Comparison of ENCODE assay signal across 9 mouse cellular contexts in the genomic region with DNA sequence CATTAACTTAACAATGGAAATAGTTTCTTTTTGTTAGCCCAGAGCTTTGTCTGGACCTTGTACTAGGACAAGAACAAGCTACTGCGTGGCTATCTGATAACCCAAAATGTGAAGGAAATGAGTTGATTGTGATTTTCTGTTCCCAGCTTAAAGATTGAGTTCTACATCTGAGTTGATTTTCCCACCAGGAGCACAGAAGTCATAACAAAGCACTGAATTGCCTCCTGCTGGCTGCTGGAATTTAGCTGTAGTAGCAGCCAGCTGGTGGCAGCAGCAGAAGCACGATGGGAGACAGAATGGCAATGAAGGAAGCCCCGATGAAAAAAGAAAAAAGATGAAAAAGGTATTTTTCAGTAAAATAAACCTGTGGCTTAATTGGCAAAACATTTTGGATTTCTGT. TPM values are rescaled to one million over a fixed set of nuclear protein-coding genes. Genes with fewer than 3 reads are reported as not detected.
DNase-seq lines count a peak whose midpoint lies in the region; ATAC-seq and TF ChIP-seq lines count a peak whose summit lies in the region.
"Had no signal": no experiment of that assay in that cellular context is flagged by ENCODE, and none has a peak within 500 bp of the region (broad histone marks: within the 10 kb centered on the region; RNA-seq: fewer than 3 reads in every experiment).

No protein-coding gene starts in this region.

- H3K4me1 ChIP-seq in kidney, embryonic 15.5 days, result no peaks in the 10 kb centered on the region
- H3K4me1 ChIP-seq in MEL (ENCODE audit: control insufficient read depth in 1 of 2, insufficient read depth in 2 of 2, low read length in 2 of 2), result peaks cover 7 to 9% of the 10 kb centered on the region in 2 experiments
- no peaks in the 10 kb centered on the region for H3K4me1 ChIP-seq in small intestine, adult 2 months (ENCODE audit: control insufficient read depth, insufficient read depth, insufficient read length, low read length)
- H3K4me1 ChIP-seq: embryonic facial prominence, embryonic 15.5 days; limb, embryonic 15.5 days had no signal

- no peak for ATAC-seq in kidney, embryonic 15.5 days (replicated peaks; ENCODE audit: low FRiP score)

- DNase-seq in kidney, adult 18-20 months, result peak; percentile 14
- DNase-seq in MEL (ENCODE audit: low read depth, low spot score), result peak; percentile 18
- DNase-seq in brain, embryonic 14.5 days (ENCODE audit: low read depth), result peak; percentile 85
- DNase-seq in kidney, postnatal 14 days, result peak; percentile 33
- no peak for DNase-seq in T-cell, adult 2 months (ENCODE audit: low spot score)

- TF ChIP-seq POLR2A in MEL (IDR thresholded peaks at IDR 0.05; ENCODE audit: control insufficient read depth in 1 of 2, insufficient read depth in 1 of 2, low read depth in 1 of 2, low read length in 2 of 2, poor library complexity in 1 of 2), result no peak
- no peak for TF ChIP-seq POLR2A in brain, embryonic 14.5 days (IDR thresholded peaks at IDR 0.05; ENCODE audit: borderline replicate concordance, extremely low read depth, insufficient read depth, insufficient read length, poor library complexity, severe bottlenecking)
- no peak for TF ChIP-seq POLR2A in small intestine, adult 2 months (IDR thresholded peaks at IDR 0.05; ENCODE audit: low read depth, low read length)

- no peaks in the 10 kb centered on the region for H3K36me3 ChIP-seq in kidney, embryonic 15.5 days
- peaks cover 0 to 16% of the 10 kb centered on the region in 2 experiments; a peak in 2 of 4 replicates for H3K36me3 ChIP-seq in MEL (ENCODE audit: control insufficient read depth in 1 of 2, insufficient read depth in 2 of 2, low read length in 2 of 2)
- H3K36me3 ChIP-seq in small intestine, adult 2 months (ENCODE audit: control insufficient read depth, insufficient read depth, low read length), result no peaks in the 10 kb centered on the region
- H3K36me3 ChIP-seq: embryonic facial prominence, embryonic 15.5 days; limb, embryonic 15.5 days had no signal

- no peak overlapping the region for H3K4me3 ChIP-seq in kidney, embryonic 15.5 days (replicated peaks)
- H3K4me3 ChIP-seq in MEL (ENCODE audit: control insufficient read depth in 1 of 2, insufficient read depth in 1 of 2, low read depth in 2 of 2, low read length in 2 of 2), result no peak overlapping the region
- no peak overlapping the region for H3K4me3 ChIP-seq in small intestine, adult 2 months (ENCODE audit: low read depth, low read length)
- H3K4me3 ChIP-seq: embryonic facial prominence, embryonic 15.5 days; limb, embryonic 15.5 days had no signal

- 0 out of 2 replicates have a peak, but pooled peaks cover 4% of the 10 kb centered on the region for H3K27me3 ChIP-seq in kidney, embryonic 15.5 days
- H3K27me3 ChIP-seq in MEL (ENCODE audit: control insufficient read depth in 1 of 2, insufficient read depth in 2 of 2, low read length in 2 of 2), result no peaks in the 10 kb centered on the region
- no peaks in the 10 kb centered on the region for H3K27me3 ChIP-seq in small intestine, adult 2 months (ENCODE audit: control insufficient read depth, insufficient read depth, low read length)
- H3K27me3 ChIP-seq: embryonic facial prominence, embryonic 15.5 days; limb, embryonic 15.5 days had no signal

- H3K27ac ChIP-seq in kidney, embryonic 15.5 days, result no peak overlapping the region
- no peak overlapping the region for H3K27ac ChIP-seq in MEL (ENCODE audit: control insufficient read depth, low read depth, low read length)
- no peak overlapping the region for H3K27ac ChIP-seq in small intestine, adult 2 months (ENCODE audit: insufficient read depth, low read depth, low read length)
- H3K27ac ChIP-seq: embryonic facial prominence, embryonic 15.5 days; limb, embryonic 15.5 days had no signal

- no peak for TF ChIP-seq EP300 in MEL (IDR thresholded peaks at IDR 0.05; ENCODE audit: low read depth in 1 of 2, low read length in 2 of 2)

- H3K9me3 ChIP-seq in kidney, embryonic 15.5 days (replicated peaks), result no peaks in the 10 kb centered on the region
- H3K9me3 ChIP-seq in MEL (replicated peaks; ENCODE audit: insufficient read depth, low read length), result no peaks in the 10 kb centered on the region
- H3K9me3 ChIP-seq: embryonic facial prominence, embryonic 15.5 days; limb, embryonic 15.5 days had no signal

- 14% methylated on average over 3 of the region's 3 CpGs for WGBS in kidney, embryonic 15.5 days
- 12% methylated on average over 3 of the region's 3 CpGs for WGBS in small intestine, adult 2 months

- no peak; the same call in 1 of the 2 replicates for TF ChIP-seq RAD21 in MEL (IDR thresholded peaks at IDR 0.05; ENCODE audit: low read depth, low read length)

- H3K4me2 ChIP-seq in kidney, embryonic 15.5 days, result no peak overlapping the region
- H3K4me2 ChIP-seq: embryonic facial prominence, embryonic 15.5 days; limb, embryonic 15.5 days had no signal

- H3K9ac ChIP-seq in kidney, embryonic 15.5 days, result no peak overlapping the region
- H3K9ac ChIP-seq in MEL (ENCODE audit: control insufficient read depth, low read depth, low read length, poor library complexity, severe bottlenecking), result no peak overlapping the region
- H3K9ac ChIP-seq: embryonic facial prominence, embryonic 15.5 days; limb, embryonic 15.5 days had no signal

- peak in 2 of 3 experiments; percentile 2 to 28; a peak in 2 of 6 replicates for TF ChIP-seq CTCF in MEL (IDR thresholded peaks at IDR 0.05 in 2 of 3, conservative IDR thresholded peaks at IDR 0.05 in 1 of 3; ENCODE audit: control insufficient read depth in 1 of 3, insufficient read depth in 1 of 3, low read depth in 2 of 3, low read length in 3 of 3, poor library complexity in 1 of 3, severe bottlenecking in 1 of 3)
- peak; percentile 49; the same call in 1 of the 2 replicates for TF ChIP-seq CTCF in brain, embryonic 14.5 days (IDR thresholded peaks at IDR 0.05; ENCODE audit: borderline replicate concordance, extremely low read depth, insufficient read depth, insufficient read length)
- TF ChIP-seq CTCF in small intestine, adult 2 months (IDR thresholded peaks at IDR 0.05; ENCODE audit: extremely low read depth, insufficient read length, insufficient replicate concordance, low read depth, low read length), result peak; percentile 22; the same call in 1 of the 2 replicates

- H3K79me2 ChIP-seq in MEL (ENCODE audit: control insufficient read depth, insufficient read depth, low read length, poor library complexity), result peaks cover 6% of the 10 kb centered on the region; the same call in 1 of the 2 replicates

TF ChIP-seq in MEL, 35 proteins besides CTCF, POLR2A, EP300 and RAD21:
- TF ChIP-seq MYB (IDR thresholded peaks at IDR 0.05; ENCODE audit: low read depth, low read length) (no peak), NRF1 (IDR thresholded peaks at IDR 0.05; ENCODE audit: insufficient read depth, low read depth, low read length, poor library complexity, severe bottlenecking) (no peak), UBTF (IDR thresholded peaks at IDR 0.05; ENCODE audit: borderline replicate concordance, insufficient read depth, low read depth, low read length) (no peak), SMC3 (IDR thresholded peaks at IDR 0.05; ENCODE audit: low read depth, low read length) (peak; percentile 24)

RNA-seq across cellular contexts. Expression of gene Mbtps2, which starts 2.9 kb away (rescaled TPM):
- 27.3 and 29.6 TPM in 2 replicates for polyA plus RNA-seq in kidney, embryonic 15.5 days (2015; fragmentation: Nextera tagmentation; extraction: Ambion mirVana)
- total RNA-seq in MEL (2012; rRNA removed), result 7.0 and 7.7 TPM in 2 replicates
- polyA plus RNA-seq in MEL (2012; ENCODE audit: insufficient read depth in 1 of 2, insufficient read length in 2 of 2, low read depth in 1 of 2, low replicate concordance in 2 of 2, missing spikeins in 1 of 2), result 100 to 1,000 TPM in 1 of 2 experiments, 10 to 100 TPM in 1; 31.8 to 209 TPM
- polyA plus RNA-seq in brain, embryonic 14.5 days (2012; rRNA removed), result 50.5 and 50.8 TPM in 2 replicates
- polyA plus RNA-seq in small intestine, adult 2 months (2012; rRNA removed), result 1.7 and 3.8 TPM in 2 replicates

RNA-seq across cellular contexts. Expression of gene Yy2, which starts 32.7 kb away (rescaled TPM):
- polyA plus RNA-seq in kidney, embryonic 15.5 days (2015; fragmentation: Nextera tagmentation; extraction: Ambion mirVana), result 2.6 and 5.2 TPM in 2 replicates
- 2.0 and 2.1 TPM in 2 replicates for total RNA-seq in MEL (2012; rRNA removed)
- polyA plus RNA-seq in MEL (2012; ENCODE audit: insufficient read depth in 1 of 2, insufficient read length in 2 of 2, low read depth in 1 of 2, low replicate concordance in 2 of 2, missing spikeins in 1 of 2), result not detected
- polyA plus RNA-seq in brain, embryonic 14.5 days (2012; rRNA removed), result not detected in 2 replicates
- not detected in 2 replicates for polyA plus RNA-seq in small intestine, adult 2 months (2012; rRNA removed)
